Mouse (Mus musculus) neutrophil, adult 65 days (primary cell): Measurements from ENCODE around the gene Gab3. TPM values are rescaled to one million over a fixed set of nuclear protein-coding genes. Genes with fewer than 3 reads are reported as not detected.

Source experiments
- total RNA-seq: library from RNA; stranded (reverse); gene quantifications from 2 replicates; pipeline ENCODE4 v1.2.4, GENCODE M21; 2023

The Gab3 gene
- 8.9 and 11.8 TPM in 2 replicates for total RNA-seq

GRCm38 (mm10) chrX:75084774-75085508 is at the start of gene Gab3:
TSS of gene Gab3 (minus strand) at chrX:75085458.

GRCm38 (mm10) chrX:75130467-75131160 is 45.4 kb upstream of the Gab3 start, which contains the start of gene Mpp1:
TSS of gene Mpp1 (minus strand) at chrX:75131016.

GRCm38 (mm10) chrX:75095369-75096162 is 10.3 kb upstream of the Gab3 start, which contains the start of gene Dkc1:
TSS of gene Dkc1 (plus strand) at chrX:75095854.

Other genes starting within 250 kb of the Gab3 start
- gene Gm5936, start 248.3 kb downstream of the Gab3 start, total RNA-seq: not detected in 2 replicates
- 14.3 and 16.7 TPM in 2 replicates for gene Dkc1, start 10.4 kb upstream of the Gab3 start, total RNA-seq
- gene Mpp1, start 45.6 kb upstream of the Gab3 start, total RNA-seq: 140 and 149 TPM in 2 replicates
- gene Smim9, start 78.3 kb upstream of the Gab3 start, total RNA-seq: not detected in 2 replicates